Mouse (Mus musculus) megakaryocyte, embryonic 14.5 days (primary cell): ENCODE results near the gene Samhd1. TPM values are rescaled to one million over a fixed set of nuclear protein-coding genes. Genes with fewer than 3 reads are reported as not detected.
"Not testable (repeated sequence)": the region's sequence is repeated elsewhere in the genome, so short reads cannot be mapped to it uniquely, and the experiment has no call there.

ENCODE experiments used
- H3K27me3 ChIP-seq: replicated peaks from 2 replicates; pipeline ENCODE3; 2012; ENCODE audit warnings: inconsistent platforms
- H3K36me3 ChIP-seq: replicated peaks from 2 replicates; pipeline ENCODE3; 2012; ENCODE audit warnings: low read length, inconsistent platforms, mixed read lengths
- H3K4me1 ChIP-seq: 2 replicates; pipeline ENCODE4 v1.6.1; 2012; ENCODE audit warnings: inconsistent platforms
- H3K4me3 ChIP-seq: replicated peaks from 2 replicates; pipeline ENCODE3; 2012; ENCODE audit warnings: moderate library complexity, mild to moderate bottlenecking, inconsistent platforms
- H3K9me3 ChIP-seq: 2 replicates; pipeline ENCODE4 v1.6.1; 2012; ENCODE audit warnings: inconsistent platforms
- FLI1 ChIP-seq: IDR thresholded peaks from 2 replicates; pipeline ENCODE4 v1.6.1; 2012; ENCODE audit warnings: low read length, inconsistent platforms, mixed read lengths
- GATA1 ChIP-seq: IDR thresholded peaks from 3 replicates; pipeline ENCODE4 v1.6.1; 2012; ENCODE audit warnings: mixed read lengths, low read length, inconsistent platforms, borderline replicate concordance
- polyA plus RNA-seq: library from polyadenylated mRNA; stranded (reverse); fragments of >175 nt; gene quantifications from 2 replicates; pipeline ENCODE4 v1.2.3, GENCODE M21; 2012; ENCODE audit warnings: low replicate concordance; ENCODE audit not compliant: insufficient read depth

The Samhd1 gene
- 16.0 and 27.3 TPM in 2 replicates for polyA plus RNA-seq

GRCm38 (mm10) chr2:157135014-157135413 is at the start of gene Samhd1:
Gene Samhd1, minus strand, starts transcription at chr2:157135265.
- peak within 1 kb of the TSS; percentile 98 for H3K4me3 ChIP-seq
- H3K27me3 ChIP-seq = no peaks in the 10 kb centered on the region
- H3K36me3 ChIP-seq = peaks cover 3% of the 10 kb centered on the region
- no peak for TF ChIP-seq GATA1
- TF ChIP-seq FLI1 = no peak
- no peaks in the 10 kb centered on the region; the same call in 1 of the 2 replicates for H3K9me3 ChIP-seq
- H3K4me1 ChIP-seq = peaks cover 70% of the 10 kb centered on the region

- Histone ChIP-seq H3K36me3 (peaks cover 65% of the 10 kb centered on the region), H3K9me3 (no peaks in the 10 kb centered on the region)
- no peak for TF ChIP-seq FLI1
- no peak for TF ChIP-seq GATA1
Measured at GRCm38 (mm10) chr2:157178167-157178566, 43.1 kb upstream of the Samhd1 start.

GRCm38 (mm10) chr2:157176248-157176647 is 41.2 kb upstream of the Samhd1 start:
- Histone ChIP-seq H3K4me1 (peaks cover 12% of the 10 kb centered on the region; the same call in 1 of the 2 replicates), H3K4me3 (no peak overlapping the region), H3K9me3 (no peaks in the 10 kb centered on the region), H3K36me3 (peaks cover 66% of the 10 kb centered on the region), H3K27me3 (no peaks in the 10 kb centered on the region)
- TF ChIP-seq GATA1 (no peak), FLI1 (no peak)

More at GRCm38 (mm10) chr2:157178167-157178566, 43.1 kb upstream of the Samhd1 start:
- Histone ChIP-seq H3K4me1 (peaks cover 12% of the 10 kb centered on the region; the same call in 1 of the 2 replicates), H3K4me3 (no peak overlapping the region), H3K27me3 (no peaks in the 10 kb centered on the region)

GRCm38 (mm10) chr2:157174416-157174815 is 39.4 kb upstream of the Samhd1 start:
- Histone ChIP-seq H3K9me3 (no peaks in the 10 kb centered on the region), H3K36me3 (peaks cover 72% of the 10 kb centered on the region), H3K27me3 (no peaks in the 10 kb centered on the region), H3K4me3 (no peak overlapping the region), H3K4me1 (peaks cover 26% of the 10 kb centered on the region)
- TF ChIP-seq FLI1 (no peak), GATA1 (no peak)

GRCm38 (mm10) chr2:157173555-157173954 is 38.5 kb upstream of the Samhd1 start:
- H3K9me3 ChIP-seq = no peaks in the 10 kb centered on the region
- no peak overlapping the region for H3K4me3 ChIP-seq
- TF ChIP-seq FLI1 (no peak), GATA1 (no peak)
- peaks cover 29% of the 10 kb centered on the region for H3K4me1 ChIP-seq
- peaks cover 75% of the 10 kb centered on the region for H3K36me3 ChIP-seq
- no peaks in the 10 kb centered on the region for H3K27me3 ChIP-seq

- no peak overlapping the region for H3K4me3 ChIP-seq
- no peaks in the 10 kb centered on the region for H3K9me3 ChIP-seq
- TF ChIP-seq GATA1 (no peak), FLI1 (no peak)
- peaks cover 27% of the 10 kb centered on the region for H3K4me1 ChIP-seq
- no peaks in the 10 kb centered on the region for H3K27me3 ChIP-seq
- peaks cover 78% of the 10 kb centered on the region for H3K36me3 ChIP-seq
Measured at GRCm38 (mm10) chr2:157172984-157173383, 37.9 kb upstream of the Samhd1 start.

GRCm38 (mm10) chr2:157170626-157171025 is 35.6 kb upstream of the Samhd1 start:
- peaks cover 42% of the 10 kb centered on the region for H3K4me1 ChIP-seq
- TF ChIP-seq GATA1 (no peak), FLI1 (no peak)
- H3K27me3 ChIP-seq = no peaks in the 10 kb centered on the region
- H3K36me3 ChIP-seq = peaks cover 78% of the 10 kb centered on the region
- H3K9me3 ChIP-seq = peaks cover 7% of the 10 kb centered on the region; the same call in 1 of the 2 replicates
- H3K4me3 ChIP-seq = no peak overlapping the region

- H3K4me1 ChIP-seq = peaks cover 46% of the 10 kb centered on the region
- peak overlapping the region; percentile 70 for H3K4me3 ChIP-seq
- peaks cover 10% of the 10 kb centered on the region; the same call in 1 of the 2 replicates for H3K9me3 ChIP-seq
- H3K36me3 ChIP-seq = peaks cover 73% of the 10 kb centered on the region
- no peaks in the 10 kb centered on the region for H3K27me3 ChIP-seq
- TF ChIP-seq FLI1 = no peak
- TF ChIP-seq GATA1 = no peak
Measured at GRCm38 (mm10) chr2:157170166-157170565, 35.1 kb upstream of the Samhd1 start.

GRCm38 (mm10) chr2:157166371-157167080 is 31.5 kb upstream of the Samhd1 start:
- peaks cover 10% of the 10 kb centered on the region; the same call in 1 of the 2 replicates for H3K9me3 ChIP-seq
- H3K4me3 ChIP-seq = peak overlapping the region; percentile 42
- H3K36me3 ChIP-seq = peaks cover 62% of the 10 kb centered on the region
- H3K4me1 ChIP-seq = peaks cover 53% of the 10 kb centered on the region
- TF ChIP-seq FLI1 (no peak), GATA1 (no peak)
- no peaks in the 10 kb centered on the region for H3K27me3 ChIP-seq

GRCm38 (mm10) chr2:157165312-157166224 is 30.5 kb upstream of the Samhd1 start:
- Histone ChIP-seq H3K36me3 (peaks cover 70% of the 10 kb centered on the region), H3K4me1 (peaks cover 50% of the 10 kb centered on the region)
- not testable (repeated sequence) for H3K9me3 ChIP-seq, H3K4me3 ChIP-seq, H3K27me3 ChIP-seq
